Mouse (Mus musculus): ENCODE data around the gene Gnai1. TPM values are rescaled to one million over a fixed set of nuclear protein-coding genes. Genes with fewer than 3 reads are reported as not detected.

Gnai1 gene
- total RNA-seq (2023), result not detected

GRCm38 (mm10) chr5:18360281-18360819 is at the start of gene Gnai1:
Gene Gnai1 (minus strand): TSS chr5:18360355.

Measured in B cell, adult 67 days (primary cell).